Mouse (Mus musculus) gastrocnemius, postnatal 36 days (tissue): ENCODE results near the gene Zfp329. TPM values are rescaled to one million over a fixed set of nuclear protein-coding genes. Genes with fewer than 3 reads are reported as not detected.
"Not testable (repeated sequence)": the region's sequence is repeated elsewhere in the genome, so short reads cannot be mapped to it uniquely, and the experiment has no call there.

Source experiments
- DNase-seq, 2 experiments: peaks; one replicate each; pipeline ENCODE4 v3.0.0; 2022
- intact Hi-C: fragments of 180-260 bp; cut with DNase I; formaldehyde crosslinking; loops from one replicate; pipeline ENCODE4 v1.15.1; 2025
- long read RNA-seq, 2 experiments: library from polyadenylated mRNA; stranded (forward); transcript quantifications; one replicate each; pipeline ENCODE4 v2.0.0; 2021
- total RNA-seq, 2 experiments: library from RNA; stranded (reverse); gene quantifications; 2 replicates each; pipeline ENCODE4 v1.2.3; 2021

Gene Zfp329
- total RNA-seq = 1 to 10 TPM; 3.6 to 4.3 TPM
- long read RNA-seq, experiment 1, partial matches to known transcripts = 0 of 4 reads
- long read RNA-seq, experiment 1, other reads (novel, unspliced or antisense) = 2 of 4 reads
- long read RNA-seq, experiment 2, partial matches to known transcripts = 0 of 3 reads
- long read RNA-seq, experiment 2, other reads (novel, unspliced or antisense) = 3 of 3 reads

DNA sequence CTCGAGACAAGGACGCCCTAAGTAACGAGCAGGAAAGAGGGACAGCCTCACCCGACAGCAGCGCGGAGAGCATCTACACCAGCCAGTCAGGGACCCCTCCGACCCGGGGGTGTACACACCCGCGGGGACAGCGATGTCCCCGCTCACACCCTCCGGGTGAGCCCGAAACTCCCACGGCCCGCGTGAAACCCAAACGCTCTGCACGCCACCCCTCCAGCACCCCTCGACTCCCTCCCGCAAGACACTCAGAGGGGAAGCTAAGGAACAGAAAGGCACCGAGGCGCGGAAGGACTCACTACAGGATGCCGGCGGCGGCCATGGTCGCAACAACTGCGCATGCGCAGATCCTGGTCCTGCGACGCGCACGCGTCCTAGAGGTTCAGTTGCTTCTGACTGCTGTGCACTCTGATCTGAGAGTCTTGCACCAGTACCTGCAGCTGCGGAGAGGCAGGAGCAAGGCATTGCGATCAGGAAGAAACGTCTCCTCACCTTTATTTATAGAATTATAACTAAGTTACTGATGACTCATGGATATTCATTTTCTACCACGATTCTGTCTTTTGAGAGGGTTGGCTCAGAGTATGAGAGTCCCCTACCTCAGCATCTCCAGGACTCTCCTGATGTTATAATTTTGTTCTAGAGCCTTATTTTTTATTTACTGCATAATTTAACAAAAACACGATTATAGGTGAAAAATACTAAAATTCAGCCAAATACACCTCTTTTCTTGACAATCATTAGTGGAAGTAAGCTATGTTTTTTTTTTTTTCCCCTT lies at the start of gene Zfp329:
Zfp329 (minus strand) TSS at position 338 of the 775 bp plus-strand sequence.
- intact Hi-C loops = no loop called here

DNA sequence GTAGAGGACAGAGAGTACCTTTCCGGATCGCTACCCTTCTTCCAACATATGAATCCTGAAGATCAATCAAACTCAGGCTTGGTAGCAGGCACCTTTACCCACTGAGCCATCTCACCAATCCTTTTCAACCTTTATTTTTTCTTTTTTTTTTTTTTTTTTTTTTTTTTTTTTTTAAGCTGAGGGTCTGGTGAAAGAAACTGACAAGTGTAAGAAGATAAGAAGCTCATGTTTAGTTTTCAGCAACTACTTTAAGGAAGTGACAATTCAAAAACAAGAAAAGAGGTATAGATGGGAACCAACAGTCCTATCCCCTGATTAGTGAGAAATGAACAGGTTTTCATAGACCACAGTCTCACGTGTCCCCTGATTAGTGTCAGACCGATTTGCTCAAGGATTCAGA lies 17.1 kb upstream of the Zfp329 start:
- intact Hi-C loops = loop anchor here (10.0 kb wide), 1 partner anchor 351 kb away; no protein-coding TSS in a partner anchor
- DNase-seq = no peak

More for the DNA sequence above, at the start of gene Zfp329:
- peak; percentile 82 to 86 for DNase-seq

DNA sequence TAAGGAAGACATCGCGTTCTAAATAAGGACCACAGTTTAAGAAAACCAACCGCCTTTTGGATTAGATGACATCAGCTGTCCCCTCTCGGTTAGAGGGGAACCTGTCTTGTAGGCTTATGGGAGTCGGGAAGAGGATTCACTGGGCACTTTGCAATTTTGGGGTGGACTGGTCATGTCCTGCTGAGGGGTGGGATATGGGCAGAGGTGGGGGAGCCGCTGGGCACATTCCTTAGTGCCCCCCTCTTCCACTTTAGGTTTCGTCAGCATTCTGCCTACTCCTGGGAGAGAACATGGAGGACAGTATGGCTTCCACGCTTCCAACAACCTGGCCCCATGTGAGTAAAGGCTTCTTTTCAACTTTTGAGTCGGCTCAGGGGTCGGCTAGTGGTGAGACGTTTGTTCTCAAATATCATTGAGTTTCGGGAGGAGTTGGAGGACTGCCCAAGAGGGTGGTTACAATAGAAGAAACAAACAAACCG lies 16.6 kb upstream of the Zfp329 start:
- intact Hi-C loops = loop anchor here (10.0 kb wide), 1 partner anchor 350 kb away; no protein-coding TSS in a partner anchor
- peak in 1 of 2 experiments; percentile 14 for DNase-seq

DNA sequence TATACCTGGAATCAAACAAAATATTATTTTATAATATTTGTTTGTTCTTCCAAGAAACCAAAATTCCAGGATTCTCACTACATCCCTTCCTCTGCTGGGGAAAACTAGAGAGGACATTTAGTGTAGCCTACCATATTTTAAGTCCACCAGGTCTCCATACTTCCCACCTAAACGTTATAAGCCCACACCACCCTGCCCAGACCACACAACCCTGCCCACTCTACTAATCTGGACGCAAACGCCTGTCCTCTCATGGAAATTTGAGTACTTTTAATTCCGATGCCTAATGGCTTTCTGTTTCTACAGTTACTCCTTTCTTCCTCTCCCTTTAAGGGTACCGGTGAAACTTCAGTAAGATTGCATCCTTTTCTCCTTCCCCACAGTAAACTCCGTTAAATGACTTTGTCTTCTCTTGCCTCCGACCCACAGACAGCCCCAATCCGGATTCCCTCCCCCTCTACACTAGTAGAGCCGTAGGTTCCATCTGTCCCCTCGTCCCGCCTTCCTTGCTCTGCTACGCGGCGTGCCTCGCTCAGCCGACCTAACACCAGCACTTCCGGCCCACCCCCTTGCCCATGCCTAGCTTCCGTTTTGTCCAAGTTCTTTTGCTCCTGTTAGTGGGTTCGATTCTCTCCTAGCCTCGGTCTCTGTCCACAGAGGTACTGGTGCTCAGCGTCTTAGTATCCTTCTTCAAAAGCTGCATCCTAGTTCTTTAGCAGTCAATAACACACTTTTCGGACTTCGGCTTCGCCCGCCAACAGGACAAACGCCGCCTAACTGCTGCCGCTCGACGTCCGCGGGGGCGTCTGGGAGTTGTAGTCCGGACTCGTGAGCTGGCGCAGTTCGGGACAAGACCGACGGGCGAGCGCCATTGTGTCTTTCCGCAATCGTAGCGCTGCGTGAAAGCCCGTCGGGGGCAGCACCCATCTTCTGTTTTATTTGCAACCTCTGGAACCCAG lies 15.8 kb upstream of the Zfp329 start, which contains the start of gene Zfp110:
Zfp110 (plus strand) TSS at position 600 of the 959 bp plus-strand sequence.
- DNase-seq = peak; percentile 85 to 86
- intact Hi-C loops = loop anchor here (5.0 to 10.0 kb wide), 2 partner anchors 62 to 350 kb away; no protein-coding TSS in a partner anchor

DNA sequence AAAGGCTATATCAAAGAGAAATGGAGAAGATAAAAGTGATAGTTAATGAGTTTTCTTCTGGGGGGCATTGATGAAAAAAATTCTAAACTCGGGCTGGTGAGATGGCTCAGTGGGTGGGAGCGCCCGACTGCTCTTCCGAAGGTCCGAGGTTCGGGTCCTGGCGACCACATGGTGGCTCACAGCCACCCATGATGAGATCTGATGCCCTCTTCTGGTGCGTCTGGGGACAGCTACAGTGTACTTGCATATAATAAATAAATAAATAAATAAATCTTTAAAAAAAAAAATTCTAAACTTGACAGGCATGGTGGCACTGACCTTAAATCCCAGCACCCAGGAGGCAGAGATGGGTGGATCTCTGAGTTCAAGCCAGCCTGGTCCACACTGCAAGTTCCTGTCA lies 3.1 kb downstream of the Zfp329 start:
- DNase-seq = no peak
- intact Hi-C loops = no loop called here

DNA sequence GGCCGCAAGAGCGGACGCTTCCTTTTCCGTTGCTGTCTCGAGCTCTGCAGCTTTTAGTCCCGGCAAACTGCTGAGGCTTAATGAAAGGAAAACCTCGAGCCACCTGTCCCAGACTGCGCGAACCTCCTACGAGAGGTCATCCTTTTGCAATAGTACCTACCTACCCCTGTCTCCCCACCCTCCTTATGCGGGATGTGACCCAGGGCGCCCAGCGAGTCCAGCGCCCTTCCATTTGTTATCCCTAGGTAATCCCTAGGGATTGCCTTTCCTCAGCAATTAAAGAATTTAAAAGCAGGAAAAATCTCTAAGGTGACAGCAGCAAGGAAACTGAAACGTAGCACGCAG lies 15.0 kb downstream of the Zfp329 start:
- intact Hi-C loops = loop anchor here (1.0 kb wide), 1 partner anchor 35 kb away; no protein-coding TSS in a partner anchor
- no peak for DNase-seq

DNA sequence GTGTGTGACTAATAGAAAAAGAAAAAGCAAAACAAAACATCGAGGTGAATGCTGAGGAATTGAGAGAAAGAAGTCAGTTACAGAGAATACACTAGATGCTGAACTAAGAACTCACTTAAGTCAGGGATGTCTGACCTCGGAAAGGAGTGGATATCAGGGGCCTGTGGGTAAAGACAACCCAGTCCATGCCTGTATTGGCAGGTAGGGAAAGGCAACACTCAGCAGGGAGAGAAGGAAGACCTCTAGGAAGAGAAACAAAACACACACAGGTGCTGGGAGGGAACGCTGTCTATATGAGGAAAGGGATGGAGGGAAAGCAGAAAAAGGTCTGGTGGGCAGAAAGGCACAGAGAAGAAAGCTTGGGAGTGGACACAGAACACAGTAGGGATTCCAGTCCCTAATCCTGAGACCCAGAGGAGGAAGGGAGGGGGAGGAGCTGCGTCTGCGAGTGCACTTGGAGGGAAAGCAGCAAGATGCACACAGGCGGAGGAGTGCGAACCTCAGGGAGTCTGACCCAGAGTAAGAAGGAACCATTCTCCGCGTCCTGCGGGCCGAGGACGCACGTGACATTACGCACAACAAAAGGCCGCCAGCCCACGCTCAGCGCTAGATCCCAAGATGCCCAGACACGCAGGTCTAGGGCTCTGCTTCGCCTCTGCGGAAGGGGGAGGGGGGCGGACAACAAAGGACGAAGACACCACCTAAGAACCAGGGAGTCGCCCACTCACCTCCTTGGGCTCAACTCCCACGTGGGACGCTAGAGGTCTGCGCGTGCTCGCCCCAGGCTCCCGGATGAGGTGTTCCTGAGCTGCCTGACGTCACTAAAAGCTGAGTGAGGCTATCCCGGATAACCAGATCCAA lies 15.6 kb downstream of the Zfp329 start, which contains the start of gene Zscan18:
Zscan18 (minus strand) TSS at position 770 of the 861 bp plus-strand sequence.
- DNase-seq = peak; percentile 19 to 43
- intact Hi-C loops = no loop called here

DNA sequence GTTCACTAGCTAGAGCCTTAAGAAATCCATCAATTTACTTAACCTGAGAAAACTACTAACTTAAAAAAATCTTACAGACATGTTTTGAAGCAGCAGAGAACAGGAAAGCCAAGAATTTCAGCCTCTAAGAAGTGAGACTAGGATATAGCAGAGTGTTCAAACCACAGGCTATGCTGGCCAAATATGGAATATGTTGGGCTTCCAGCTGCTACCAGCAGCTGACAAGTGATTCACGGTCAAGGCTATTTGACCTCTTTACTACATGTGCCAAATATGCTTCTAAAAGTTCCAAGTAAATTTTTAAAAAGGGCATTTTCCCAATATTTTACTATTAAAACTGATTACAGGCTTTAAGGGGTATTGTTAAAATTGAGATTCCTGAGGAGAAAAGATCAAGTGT lies 19.1 kb downstream of the Zfp329 start:
- DNase-seq = no peak
- intact Hi-C loops = no loop called here

DNA sequence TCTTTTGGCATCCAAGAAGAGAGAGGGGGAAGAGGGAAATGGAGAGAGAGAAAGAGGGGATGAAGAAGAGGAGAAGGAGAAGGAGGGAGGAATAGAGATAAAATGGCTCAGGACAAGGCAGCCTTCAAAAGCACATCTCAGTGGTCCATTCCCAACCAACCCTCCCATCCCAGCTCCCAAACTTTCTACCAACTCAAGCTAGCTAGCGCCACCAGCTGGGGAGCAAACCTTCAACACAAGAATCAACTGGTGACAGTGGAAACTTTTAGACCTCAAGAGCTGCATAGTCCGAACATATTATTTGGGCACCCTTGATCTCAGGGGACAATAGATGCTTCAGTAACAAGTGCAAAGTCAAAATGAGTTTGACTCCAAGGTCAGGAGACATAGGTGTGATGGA lies 20.7 kb downstream of the Zfp329 start:
- no peak for DNase-seq
- intact Hi-C loops = no loop called here

DNA sequence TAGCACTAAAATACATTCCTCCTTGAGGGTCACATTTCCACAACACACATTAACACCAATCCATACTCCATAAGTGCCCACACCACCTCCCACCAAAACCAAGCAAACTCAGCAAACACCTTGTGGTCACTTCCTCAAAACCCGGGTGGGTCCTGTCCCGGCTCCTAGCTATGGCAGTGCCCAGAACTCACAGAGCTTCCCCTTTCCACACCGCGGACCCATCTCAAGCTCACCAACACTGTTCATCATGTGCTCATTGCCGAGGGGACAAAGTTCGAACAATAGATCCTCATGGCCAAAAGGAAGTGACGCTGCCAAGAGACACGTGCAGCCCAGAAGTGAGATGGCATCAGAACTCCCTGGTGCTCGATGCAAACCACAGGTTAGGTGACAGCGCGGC lies 26.0 kb downstream of the Zfp329 start:
- intact Hi-C loops = not testable (repeated sequence)

DNA sequence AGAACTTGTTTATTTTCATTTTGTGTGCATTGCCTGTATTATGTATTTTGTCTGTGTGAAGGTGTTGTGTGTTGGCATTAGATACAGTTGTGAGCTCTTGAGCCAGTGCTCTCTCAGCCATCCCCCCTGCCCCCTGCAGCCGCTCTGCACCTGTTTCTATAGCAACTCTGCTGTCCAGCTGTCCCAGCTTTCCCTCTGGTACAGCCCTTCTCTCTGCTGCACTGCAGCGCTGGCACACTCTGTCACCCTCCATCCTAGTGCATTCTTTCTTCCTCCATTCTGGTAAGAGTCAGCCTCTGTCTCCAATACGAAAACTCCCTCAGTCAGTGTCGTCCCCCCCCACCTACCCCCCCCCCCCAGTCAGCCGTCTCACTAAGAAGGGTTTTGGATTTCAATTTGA lies 30.6 kb downstream of the Zfp329 start:
- intact Hi-C loops = no loop called here
- no peak for DNase-seq

More for the DNA sequence above, 26.0 kb downstream of the Zfp329 start:
- DNase-seq = not testable (repeated sequence)

DNA sequence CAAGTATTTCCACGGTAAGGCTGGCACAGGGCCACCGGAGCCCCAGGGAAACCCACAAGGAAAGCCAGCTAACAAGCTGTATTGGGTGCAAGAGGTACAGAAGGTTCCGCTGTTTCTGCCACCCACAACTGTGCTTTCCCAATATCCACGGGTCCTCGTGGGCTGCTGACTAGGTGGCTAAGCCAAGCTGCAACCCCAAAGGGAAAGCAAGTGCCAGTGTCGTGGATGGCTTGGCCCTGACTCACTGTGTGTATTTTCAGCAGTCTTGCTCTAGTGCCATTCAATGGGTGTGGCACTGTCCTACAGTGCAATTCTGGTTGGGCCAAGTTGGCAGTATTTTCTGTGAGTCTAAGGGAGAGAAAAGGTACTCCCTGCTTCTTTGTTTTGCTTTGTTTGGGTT lies 31.3 kb downstream of the Zfp329 start:
- intact Hi-C loops = no loop called here

DNA sequence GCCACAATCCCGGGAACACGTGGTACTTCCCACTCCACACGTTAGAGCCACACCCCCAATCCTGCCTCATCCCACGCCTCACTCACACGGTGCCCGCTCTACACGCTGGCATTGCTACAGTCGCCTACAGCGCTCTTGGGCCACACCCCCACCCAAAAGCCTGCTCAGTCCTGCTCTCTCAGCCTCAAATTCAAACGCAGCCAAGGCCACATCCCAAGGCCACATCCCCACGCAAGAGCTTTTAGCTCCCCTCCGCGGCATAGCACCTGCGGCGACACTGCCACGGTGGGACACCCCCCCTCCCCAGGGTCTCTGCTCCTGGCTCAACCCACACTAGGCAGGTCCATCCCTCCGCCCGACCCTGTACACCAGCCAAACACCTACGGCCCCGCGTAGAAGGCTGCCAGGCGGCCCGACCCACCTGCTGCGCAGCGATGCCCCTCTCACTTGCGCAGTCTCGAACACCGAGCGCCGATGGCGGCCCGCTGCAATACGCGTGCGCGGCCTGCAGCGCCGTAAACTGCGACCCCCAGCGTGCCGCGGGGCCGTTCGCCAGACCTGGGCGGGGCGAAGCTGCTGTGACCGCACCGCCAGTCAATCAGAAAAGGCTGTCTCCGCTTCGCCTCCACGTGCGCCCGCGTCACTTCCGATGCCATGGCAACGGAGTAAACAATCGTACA lies 38.4 kb downstream of the Zfp329 start:
- intact Hi-C loops = no loop called here

More for the DNA sequence above, 31.3 kb downstream of the Zfp329 start:
- no peak for DNase-seq

DNA sequence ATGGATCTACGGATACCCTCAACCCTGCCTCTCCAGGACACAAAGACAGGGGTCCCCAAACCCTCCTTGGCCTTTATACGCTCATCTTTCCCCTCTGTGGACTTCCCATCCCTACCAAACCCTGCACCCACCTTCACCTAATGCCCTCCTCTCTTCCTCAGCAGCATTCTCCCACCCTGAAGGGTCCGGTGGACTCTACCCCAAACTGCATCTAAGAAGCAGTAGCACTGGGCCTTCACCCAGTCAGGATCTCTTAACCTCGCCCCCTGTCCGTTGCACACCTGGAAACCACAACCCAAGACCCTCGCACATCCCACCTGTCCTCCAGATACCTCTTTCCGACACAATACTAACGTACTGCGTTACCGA lies 38.9 kb downstream of the Zfp329 start:
- intact Hi-C loops = no loop called here
- no peak for DNase-seq

More for the DNA sequence above, 38.4 kb downstream of the Zfp329 start:
- DNase-seq = peak; percentile 26 to 53

DNA sequence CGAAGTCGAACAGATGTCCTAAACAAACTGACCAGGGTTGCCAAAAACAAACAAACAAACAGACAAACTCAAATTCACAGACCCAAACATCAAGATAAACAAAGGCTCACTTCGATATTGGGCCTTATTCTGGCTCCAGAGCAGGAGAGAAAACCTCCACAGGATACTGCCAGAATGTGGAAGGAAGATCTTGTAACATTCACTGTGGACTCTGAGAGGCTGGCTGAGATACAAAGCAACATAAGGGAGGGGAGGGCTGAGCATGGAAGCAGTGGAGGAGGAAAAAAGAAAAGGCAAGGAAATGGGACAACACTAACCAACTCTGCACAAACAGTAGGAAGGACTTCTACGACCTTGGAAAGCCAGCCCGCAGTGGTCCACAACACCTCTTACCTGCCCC lies 39.5 kb downstream of the Zfp329 start:
- no peak for DNase-seq
- intact Hi-C loops = no loop called here

DNA sequence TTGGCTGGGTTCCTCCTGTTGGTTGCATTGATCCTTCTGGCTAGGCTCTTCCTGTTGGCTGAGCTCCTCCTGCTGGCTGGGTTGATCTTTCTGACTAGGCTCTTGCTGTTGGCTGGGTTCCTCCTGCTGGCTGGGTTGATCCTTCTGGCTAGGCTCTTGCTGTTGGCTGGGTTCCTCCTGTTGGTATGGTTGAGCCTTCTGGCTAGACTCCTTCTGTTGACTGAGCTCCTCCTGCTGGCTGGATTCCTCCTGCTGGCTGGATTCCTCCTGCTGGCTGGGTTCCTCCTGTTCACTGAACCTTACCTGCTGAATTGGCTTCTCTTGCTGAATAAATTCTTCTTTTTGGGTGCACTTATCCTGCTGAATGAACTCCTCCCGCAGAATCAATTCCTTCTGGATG lies 44.1 kb downstream of the Zfp329 start:
- DNase-seq = peak; percentile 55 to 68
- intact Hi-C loops = loop anchor here (5.0 kb wide), 1 partner anchor 58 kb away; the partner anchor contains the start of gene Zfp110

DNA sequence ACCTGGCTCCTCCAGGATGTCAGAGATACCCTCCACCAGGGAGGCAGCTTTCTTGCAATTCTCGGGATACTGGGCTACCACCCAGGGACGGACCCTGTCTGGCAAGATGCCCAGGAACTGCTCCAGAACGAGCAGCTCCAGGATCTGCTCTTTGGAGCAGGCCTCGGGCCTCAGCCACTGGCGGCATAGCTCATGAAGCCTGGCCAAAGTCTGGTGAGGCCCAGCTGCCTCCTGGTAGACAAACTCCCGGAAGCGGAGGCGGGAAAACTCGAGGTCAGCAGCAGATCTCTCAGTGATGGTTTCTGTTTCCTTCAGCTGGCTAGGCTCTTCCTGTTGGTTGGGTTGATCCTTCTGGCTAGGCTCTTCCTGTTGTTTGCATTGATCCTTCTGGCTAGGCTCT lies 44.5 kb downstream of the Zfp329 start:
- no peak for DNase-seq
- intact Hi-C loops = loop anchor here (5.0 kb wide), 1 partner anchor 58 kb away; the partner anchor contains the start of gene Zfp110
